Mouse (Mus musculus) skeletal muscle tissue, adult 2 months (tissue): ENCODE measurements around the gene Akr1c19.
"Not testable (repeated sequence)": the region's sequence is repeated elsewhere in the genome, so short reads cannot be mapped to it uniquely, and the experiment has no call there.

ENCODE experiments used
- DNase-seq: peaks from one replicate; pipeline ENCODE4 v3.0.0-alpha.2; 2012; ENCODE audit warnings: low read depth, low spot score

Akr1c19 gene

GRCm38 (mm10) chr13:4228441-4228840 is at the start of gene Akr1c19:
Gene Akr1c19, plus strand, starts transcription at chr13:4228700.
- DNase-seq = no peak

- DNase-seq = not testable (repeated sequence)
Observed at GRCm38 (mm10) chr13:4181321-4181720, 47.2 kb upstream of the Akr1c19 start.

GRCm38 (mm10) chr13:4183116-4183515 is 45.4 kb upstream of the Akr1c19 start:
- no peak for DNase-seq

- not testable (repeated sequence) for DNase-seq
Observed at GRCm38 (mm10) chr13:4186641-4187411, 41.7 kb upstream of the Akr1c19 start.

- DNase-seq = no peak
Observed at GRCm38 (mm10) chr13:4188174-4188573, 40.3 kb upstream of the Akr1c19 start.

GRCm38 (mm10) chr13:4190904-4191303 is 37.6 kb upstream of the Akr1c19 start, which contains the start of gene Akr1c13:
Gene Akr1c13, plus strand, starts transcription at chr13:4191150.
- DNase-seq = no peak

- no peak for DNase-seq
Observed at GRCm38 (mm10) chr13:4192511-4192910, 36.0 kb upstream of the Akr1c19 start.

- no peak for DNase-seq
Observed at GRCm38 (mm10) chr13:4206147-4206903, 22.2 kb upstream of the Akr1c19 start.

- no peak for DNase-seq
Observed at GRCm38 (mm10) chr13:4211560-4212299, 16.8 kb upstream of the Akr1c19 start.

GRCm38 (mm10) chr13:4212309-4212708 is 16.2 kb upstream of the Akr1c19 start:
- no peak for DNase-seq

GRCm38 (mm10) chr13:4215496-4215895 is 13.0 kb upstream of the Akr1c19 start:
- not testable (repeated sequence) for DNase-seq

- no peak for DNase-seq
Observed at GRCm38 (mm10) chr13:4230841-4231623, 2.5 kb downstream of the Akr1c19 start.

GRCm38 (mm10) chr13:4233135-4233534 is 4.6 kb downstream of the Akr1c19 start:
- DNase-seq = no peak

- no peak for DNase-seq
Observed at GRCm38 (mm10) chr13:4233536-4234172, 5.2 kb downstream of the Akr1c19 start.

GRCm38 (mm10) chr13:4244861-4245559 is 16.5 kb downstream of the Akr1c19 start:
- no peak for DNase-seq

- no peak for DNase-seq
Observed at GRCm38 (mm10) chr13:4249347-4249746, 20.8 kb downstream of the Akr1c19 start.

- DNase-seq = not testable (repeated sequence)
Observed at GRCm38 (mm10) chr13:4256894-4257293, 28.4 kb downstream of the Akr1c19 start.

- no peak for DNase-seq
Observed at GRCm38 (mm10) chr13:4257349-4257748, 28.8 kb downstream of the Akr1c19 start.

- DNase-seq = no peak
Observed at GRCm38 (mm10) chr13:4264612-4265011, 36.1 kb downstream of the Akr1c19 start.

GRCm38 (mm10) chr13:4265047-4265446 is 36.5 kb downstream of the Akr1c19 start:
- DNase-seq = no peak
